Mouse (Mus musculus) lung, postnatal 0 days (tissue): ENCODE results near the gene Stard10. TPM values are rescaled to one million over a fixed set of nuclear protein-coding genes. Genes with fewer than 3 reads are reported as not detected.
A peak's percentile ranks its signal among the peaks of the same experiment; 100 is the strongest.

Source experiments
- ATAC-seq: fragments of 200-750 bp; cut with Nextera tagmentation; 2 replicates; pipeline ENCODE4 v1.8.0; 2017; ENCODE audit warnings: moderate library complexity
- DNase-seq: peaks from one replicate; pipeline ENCODE4 v3.0.0-alpha.2; 2016; ENCODE audit warnings: low spot score
- H3K27ac ChIP-seq: fragments of 300-500 bp; sonication (generic); 2 replicates; pipeline ENCODE4 v1.5.1; 2014; ENCODE audit warnings: antibody characterized with exemption, mild to moderate bottlenecking, low read length, mixed read lengths
- H3K27me3 ChIP-seq: fragments of 300-500 bp; sonication (generic); replicated peaks from 2 replicates; pipeline ENCODE4 v1.6.1; 2014; ENCODE audit warnings: low read length, mixed read lengths; ENCODE audit not compliant: insufficient read depth
- H3K36me3 ChIP-seq: fragments of 300-500 bp; sonication (generic); 2 replicates; pipeline ENCODE4 v1.6.1; 2014; ENCODE audit warnings: low read length, mixed read lengths; ENCODE audit not compliant: insufficient read depth
- H3K4me1 ChIP-seq: fragments of 300-500 bp; sonication (generic); 2 replicates; pipeline ENCODE4 v1.6.1; 2014; ENCODE audit warnings: antibody characterized with exemption, low read depth, low read length, mixed read lengths; ENCODE audit not compliant: insufficient read depth
- H3K4me2 ChIP-seq: fragments of 300-500 bp; sonication (generic); replicated peaks from 2 replicates; pipeline ENCODE4 v1.6.1; 2014; ENCODE audit warnings: low read depth, mild to moderate bottlenecking, low read length, moderate library complexity, mixed read lengths
- H3K4me3 ChIP-seq: fragments of 300-500 bp; sonication (generic); 2 replicates; pipeline ENCODE4 v1.5.1; 2014; ENCODE audit warnings: low read depth, low read length
- H3K9ac ChIP-seq: fragments of 300-500 bp; sonication (generic); replicated peaks from 2 replicates; pipeline ENCODE4 v1.6.1; 2014; ENCODE audit warnings: low read depth, mild to moderate bottlenecking
- H3K9me3 ChIP-seq: fragments of 300-500 bp; sonication (generic); 2 replicates; pipeline ENCODE4 v1.6.1; 2016; ENCODE audit warnings: low read length, mixed read lengths
- CTCF ChIP-seq: IDR thresholded peaks from 2 replicates; pipeline ENCODE4 v1.5.1; 2016; ENCODE audit warnings: antibody characterized with exemption, mild to moderate bottlenecking
- EP300 ChIP-seq: IDR thresholded peaks from 2 replicates; pipeline ENCODE4 v1.6.1; 2016; ENCODE audit warnings: antibody characterized with exemption, mild to moderate bottlenecking, control low read depth
- WGBS: fragments of 180-500 bp; shearing (Covaris S2); extraction: QIAGEN DNeasy Blood & Tissue Kit; methylation state at CpG from one replicate; pipeline ENCODE4 v1.1.7; 2014; 5-methylcytosine and 5-hydroxymethylcytosine counted together
- polyA plus RNA-seq: library from polyadenylated mRNA; unstranded; fragments of >200 nt; fragmentation: Nextera tagmentation; extraction: Ambion mirVana; gene quantifications from 2 replicates; pipeline ENCODE4 v1.2.1, GENCODE M21; 2015

Gene Stard10
- polyA plus RNA-seq, result 40.3 and 46.3 TPM in 2 replicates

DNA sequence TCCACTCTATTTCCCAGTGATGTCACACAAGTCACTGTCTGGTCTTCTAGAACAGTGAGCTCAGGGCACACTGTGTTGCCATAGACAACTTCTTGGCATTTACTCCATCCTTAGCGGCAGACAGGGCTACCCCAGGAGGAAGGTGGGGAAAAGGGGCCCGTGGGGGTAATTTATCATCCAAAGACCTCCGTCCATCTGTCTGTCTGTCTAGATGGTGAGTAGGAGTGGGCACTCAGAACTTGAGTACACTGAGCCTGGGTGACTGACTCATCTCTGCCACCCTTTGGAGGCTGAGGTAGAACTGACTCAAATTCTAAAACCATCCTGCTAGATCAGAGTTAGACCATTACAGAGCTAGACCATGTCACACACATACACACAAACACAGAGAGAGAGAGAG lies at the start of gene Stard10:
Gene Stard10 (plus strand): TSS at position 73 of the 400 bp plus-strand sequence.
- no peaks in the 10 kb centered on the region for H3K36me3 ChIP-seq

DNA sequence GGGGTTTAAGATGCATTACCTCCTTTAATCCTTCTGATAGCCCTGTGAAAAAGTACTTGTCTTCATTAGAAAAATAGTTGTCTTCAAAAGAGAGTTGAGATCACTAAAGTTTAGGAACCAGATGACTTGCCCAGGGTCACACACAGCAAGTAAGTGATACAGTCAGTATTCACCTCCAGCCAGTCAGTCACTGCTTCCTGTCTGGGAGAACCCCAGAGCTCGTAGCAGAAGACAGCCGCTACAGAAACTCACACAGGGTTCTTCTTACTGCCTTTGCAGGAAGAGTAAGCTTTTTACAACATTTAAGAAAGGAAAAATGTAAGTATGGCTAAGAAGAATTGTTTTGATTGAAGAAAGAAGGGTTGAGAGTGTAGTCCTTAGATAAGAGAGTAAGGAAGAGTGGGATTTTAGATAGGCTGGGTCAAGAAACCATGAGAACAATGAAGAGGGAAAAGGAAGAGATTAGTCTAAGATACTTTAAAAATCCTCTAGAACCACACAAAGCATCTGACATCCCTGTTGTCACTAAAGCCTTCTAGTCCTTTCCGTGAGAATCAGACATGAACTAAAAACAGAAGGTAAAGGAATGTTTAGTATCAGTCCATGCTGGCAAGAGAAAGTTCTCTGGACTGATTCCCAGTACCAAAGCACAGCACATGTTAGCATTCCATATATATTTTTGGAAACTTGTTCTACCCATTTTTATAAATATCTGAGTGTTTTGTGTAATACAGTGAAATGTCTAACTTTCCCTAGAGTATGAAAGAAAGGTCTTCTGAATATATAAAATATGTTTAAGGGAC lies 49.2 kb upstream of the Stard10 start:
- no peak overlapping the region for H3K4me3 ChIP-seq
- no peaks in the 10 kb centered on the region for H3K4me1 ChIP-seq
- peak; percentile 43; the same call in 1 of the 2 replicates for ATAC-seq
- 28% methylated on average over 3 of the region's 3 CpGs for WGBS
- H3K9me3 ChIP-seq, result no peaks in the 10 kb centered on the region
- H3K36me3 ChIP-seq, result no peaks in the 10 kb centered on the region; the same call in 1 of the 2 replicates
- TF ChIP-seq EP300, result peak; percentile 55
- no peak for TF ChIP-seq CTCF
- H3K9ac ChIP-seq, result no peak overlapping the region
- no peak overlapping the region for H3K4me2 ChIP-seq
- H3K27me3 ChIP-seq, result no peaks in the 10 kb centered on the region
- DNase-seq, result peak; percentile 30
- peak overlapping the region; percentile 8 for H3K27ac ChIP-seq

More for the DNA sequence above, at the start of gene Stard10:
- 0 out of 2 replicates have a peak within 1 kb of the TSS, but pooled peaks have one; percentile 14 for H3K27ac ChIP-seq
- 66% methylated on average over 3 of the region's 3 CpGs for WGBS
- TF ChIP-seq CTCF, result no peak
- TF ChIP-seq EP300, result no peak
- no peaks in the 10 kb centered on the region for H3K9me3 ChIP-seq
- no peaks in the 10 kb centered on the region for H3K27me3 ChIP-seq
- H3K4me3 ChIP-seq, result no peak within 1 kb of the TSS
- no peak for ATAC-seq
- H3K4me1 ChIP-seq, result peaks cover 7% of the 10 kb centered on the region
- DNase-seq, result no peak
- no peak within 1 kb of the TSS for H3K4me2 ChIP-seq
- H3K9ac ChIP-seq, result no peak within 1 kb of the TSS

DNA sequence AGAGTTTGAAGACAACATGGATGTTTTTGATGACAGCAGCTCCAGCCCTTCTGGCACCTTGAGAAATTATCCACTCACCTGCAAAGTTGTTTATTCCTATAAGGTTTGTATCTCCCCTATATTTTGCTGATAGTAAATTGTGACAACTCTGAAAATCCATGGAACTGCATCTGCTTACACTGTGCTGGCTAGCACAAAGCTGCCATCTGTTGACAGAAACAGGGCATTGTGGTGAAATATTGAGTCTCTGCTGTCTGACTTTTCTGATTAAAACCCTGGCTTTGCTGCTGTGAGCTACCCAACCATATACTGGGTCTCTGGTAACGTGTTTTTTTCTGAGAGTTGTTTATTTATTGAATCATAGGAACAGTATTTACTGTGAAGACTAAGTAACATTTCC lies 45.3 kb upstream of the Stard10 start:
- H3K9ac ChIP-seq, result no peak overlapping the region
- H3K4me2 ChIP-seq, result no peak overlapping the region
- H3K36me3 ChIP-seq, result peaks cover 2% of the 10 kb centered on the region; the same call in 1 of the 2 replicates
- H3K4me1 ChIP-seq, result no peaks in the 10 kb centered on the region
- H3K27me3 ChIP-seq, result no peaks in the 10 kb centered on the region
- H3K4me3 ChIP-seq, result no peak overlapping the region
- ATAC-seq, result no peak
- DNase-seq, result peak; percentile 16
- no peak overlapping the region for H3K27ac ChIP-seq
- H3K9me3 ChIP-seq, result no peaks in the 10 kb centered on the region
- TF ChIP-seq EP300, result no peak
- TF ChIP-seq CTCF, result peak; percentile 63
- 59% methylated on average over 1 of the region's 1 CpGs for WGBS

DNA sequence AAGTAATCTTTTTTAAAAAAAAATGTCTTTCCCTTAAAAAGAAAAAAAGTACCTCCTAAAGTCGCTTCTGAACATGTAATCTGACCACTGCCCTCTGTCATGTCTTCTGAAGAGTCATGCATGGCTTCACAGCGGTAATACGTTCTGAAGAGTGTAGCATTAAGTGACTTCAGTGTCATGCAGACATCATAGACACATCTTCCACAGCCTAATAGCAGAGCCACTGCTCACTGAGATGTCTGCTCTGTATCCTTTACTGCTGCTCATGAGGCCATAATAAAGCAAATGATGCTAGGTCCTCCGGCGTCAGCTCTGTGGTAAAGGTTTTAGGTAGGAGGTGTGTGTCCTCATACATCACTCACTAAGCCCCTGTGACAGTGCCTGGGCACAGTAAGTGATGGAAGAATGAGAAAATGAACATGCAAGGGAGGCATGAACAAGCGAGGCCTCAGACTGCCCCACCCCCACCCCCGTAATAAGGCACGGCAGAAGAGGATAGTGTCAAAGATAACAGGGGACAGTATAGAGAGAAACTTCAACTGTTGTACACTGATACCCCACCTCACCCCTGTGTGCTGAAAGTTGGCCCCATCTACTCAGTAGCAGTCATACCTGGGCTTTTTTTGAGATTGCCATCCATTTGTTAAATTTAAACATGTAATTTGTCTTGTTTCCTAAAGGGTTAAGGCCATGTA lies 44.3 kb upstream of the Stard10 start:
- TF ChIP-seq EP300 (no peak), CTCF (no peak)
- DNase-seq, result no peak
- H3K9ac ChIP-seq, result no peak overlapping the region
- H3K27me3 ChIP-seq, result no peaks in the 10 kb centered on the region
- H3K9me3 ChIP-seq, result no peaks in the 10 kb centered on the region
- no peak overlapping the region for H3K27ac ChIP-seq
- no peak overlapping the region for H3K4me2 ChIP-seq
- no peak overlapping the region for H3K4me3 ChIP-seq
- peaks cover 2% of the 10 kb centered on the region; the same call in 1 of the 2 replicates for H3K36me3 ChIP-seq
- WGBS, result 81% methylated on average over 8 of the region's 8 CpGs
- ATAC-seq, result no peak
- H3K4me1 ChIP-seq, result no peaks in the 10 kb centered on the region

DNA sequence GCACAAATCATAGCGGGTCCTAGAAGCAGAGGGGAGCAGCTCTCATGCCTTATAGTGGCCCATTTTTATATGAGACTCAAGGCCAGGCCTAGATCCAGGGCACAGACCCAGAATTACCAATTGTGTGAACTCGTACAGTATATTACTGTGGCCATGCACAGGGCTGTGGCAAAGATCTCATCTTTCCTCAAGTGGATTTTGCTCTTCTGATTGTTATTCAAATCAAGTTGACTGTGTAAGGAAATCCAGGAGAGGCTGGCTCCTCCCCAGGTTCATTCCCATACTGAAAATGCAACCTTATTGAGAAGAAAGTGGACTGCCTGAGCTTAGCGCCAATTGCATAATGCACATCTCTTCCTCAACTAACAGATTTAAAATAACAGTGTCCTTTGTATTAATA lies 34.2 kb upstream of the Stard10 start:
- no peak for TF ChIP-seq CTCF
- Histone ChIP-seq H3K27ac (no peak overlapping the region), H3K9me3 (no peaks in the 10 kb centered on the region), H3K27me3 (no peaks in the 10 kb centered on the region), H3K9ac (no peak overlapping the region), H3K4me1 (no peaks in the 10 kb centered on the region), H3K4me2 (no peak overlapping the region), H3K36me3 (peaks cover 24% of the 10 kb centered on the region), H3K4me3 (no peak overlapping the region)
- DNase-seq (no peak), ATAC-seq (no peak)
- WGBS, result 87% methylated on average over 3 of the region's 3 CpGs

DNA sequence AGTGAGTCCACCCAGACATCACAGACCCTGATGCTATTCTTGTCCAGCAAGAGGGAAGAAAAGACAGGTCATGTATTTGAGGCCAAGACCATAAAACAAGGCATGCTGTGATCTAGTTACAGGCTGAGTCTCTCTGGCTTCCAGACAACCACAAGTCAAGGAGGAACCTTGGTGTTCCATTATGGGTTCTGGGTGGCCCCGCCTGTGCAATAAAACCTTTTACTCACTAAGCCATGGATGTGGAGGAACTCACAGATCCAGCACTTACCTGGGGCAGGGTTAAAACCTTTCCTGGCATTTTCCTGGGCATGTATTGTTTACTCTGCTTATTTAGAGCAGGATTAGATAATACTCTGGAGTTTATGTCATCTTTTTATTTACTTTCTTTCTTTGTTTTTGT lies 32.4 kb upstream of the Stard10 start:
- WGBS, result 91% methylated on average over 1 of the region's 1 CpGs
- Histone ChIP-seq H3K27me3 (no peaks in the 10 kb centered on the region), H3K9ac (no peak overlapping the region), H3K27ac (no peak overlapping the region), H3K4me3 (no peak overlapping the region), H3K4me1 (no peaks in the 10 kb centered on the region), H3K4me2 (no peak overlapping the region), H3K9me3 (no peaks in the 10 kb centered on the region), H3K36me3 (peaks cover 24% of the 10 kb centered on the region; the same call in 1 of the 2 replicates)
- DNase-seq (no peak), ATAC-seq (no peak)
- TF ChIP-seq CTCF (no peak), EP300 (no peak)
